Mouse (Mus musculus): ENCODE data around the gene Dnajc1.
A peak's percentile ranks its signal among the peaks of the same experiment; 100 is the strongest.

The Dnajc1 gene

GRCm38 (mm10) chr2:18392331-18393021, at the start of gene Dnajc1:
Gene Dnajc1 (minus strand): TSS chr2:18392830.
- peak; percentile 86 for DNase-seq (ENCODE audit: low read depth, low spot score)

DNA sequence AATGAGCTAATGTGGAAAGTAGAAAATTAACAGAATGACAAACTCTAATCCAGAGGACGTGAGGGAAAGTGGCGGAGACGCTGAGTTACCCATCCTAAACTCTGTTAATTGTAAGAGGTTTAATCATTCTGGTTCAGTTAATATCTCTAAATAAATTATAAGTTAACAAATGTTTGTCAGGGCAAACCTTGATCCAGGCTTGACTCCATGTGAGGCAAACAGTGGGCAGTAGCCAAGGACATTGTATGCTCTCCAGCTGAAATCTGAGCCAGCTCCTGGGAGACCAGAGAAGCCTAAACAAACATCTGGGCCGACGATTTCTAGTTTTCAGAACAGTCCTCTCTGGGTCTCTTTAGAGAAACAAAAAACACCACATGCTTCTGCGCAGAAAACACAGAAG, 49.2 kb upstream of the Dnajc1 start:
- no peak for DNase-seq (ENCODE audit: low read depth, low spot score)

- DNase-seq (ENCODE audit: low read depth, low spot score), result no peak
Measured at GRCm38 (mm10) chr2:18415242-18415641, 22.6 kb upstream of the Dnajc1 start.

DNA sequence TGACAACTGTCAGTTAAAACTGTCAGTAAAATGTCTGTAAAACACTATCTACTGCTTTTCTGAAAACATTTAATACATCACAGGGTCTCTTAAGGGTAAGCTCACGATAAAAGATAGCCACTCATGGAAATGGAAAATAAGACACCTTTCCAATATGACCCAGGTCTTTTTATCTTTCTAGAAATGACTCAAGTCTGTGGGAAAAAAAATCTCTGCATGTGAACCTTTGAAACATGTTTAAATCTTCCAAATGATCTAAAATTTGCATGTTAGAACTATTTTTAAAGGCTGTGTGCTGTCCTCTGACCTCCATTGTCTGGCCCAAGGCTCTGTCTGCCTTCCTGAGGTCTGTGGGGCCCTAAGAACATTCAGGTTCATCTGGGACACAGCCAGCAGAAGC, 11.0 kb upstream of the Dnajc1 start:
- no peak for DNase-seq (ENCODE audit: low read depth, low spot score)

GRCm38 (mm10) chr2:18401771-18402170, 9.1 kb upstream of the Dnajc1 start:
- no peak for DNase-seq (ENCODE audit: low read depth, low spot score)

GRCm38 (mm10) chr2:18393022-18393519, 441 bp upstream of the Dnajc1 start:
- no peak for DNase-seq (ENCODE audit: low read depth, low spot score)

DNA sequence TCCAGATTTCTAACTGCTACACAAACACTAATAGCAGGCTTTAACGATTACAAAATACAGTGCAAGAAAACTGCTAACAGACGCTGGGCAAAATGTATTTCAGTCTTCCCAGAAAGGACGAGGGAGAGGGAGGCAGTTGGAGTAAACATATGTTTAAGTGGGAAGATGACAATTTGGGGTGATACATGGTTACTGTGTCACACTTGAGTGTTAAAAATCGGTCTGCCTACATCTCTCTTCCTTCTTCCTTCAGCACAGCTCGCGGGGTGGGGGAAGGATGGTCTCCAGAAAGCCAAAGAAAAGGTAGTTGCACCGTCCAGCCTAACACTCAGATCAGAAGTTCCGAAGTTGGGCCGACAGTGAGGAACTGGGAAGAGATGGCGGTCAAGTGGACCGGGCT, 769 bp downstream of the Dnajc1 start:
- DNase-seq (ENCODE audit: low read depth, low spot score), result no peak

GRCm38 (mm10) chr2:18389631-18390030, 3.0 kb downstream of the Dnajc1 start:
- DNase-seq (ENCODE audit: low read depth, low spot score), result no peak

DNA sequence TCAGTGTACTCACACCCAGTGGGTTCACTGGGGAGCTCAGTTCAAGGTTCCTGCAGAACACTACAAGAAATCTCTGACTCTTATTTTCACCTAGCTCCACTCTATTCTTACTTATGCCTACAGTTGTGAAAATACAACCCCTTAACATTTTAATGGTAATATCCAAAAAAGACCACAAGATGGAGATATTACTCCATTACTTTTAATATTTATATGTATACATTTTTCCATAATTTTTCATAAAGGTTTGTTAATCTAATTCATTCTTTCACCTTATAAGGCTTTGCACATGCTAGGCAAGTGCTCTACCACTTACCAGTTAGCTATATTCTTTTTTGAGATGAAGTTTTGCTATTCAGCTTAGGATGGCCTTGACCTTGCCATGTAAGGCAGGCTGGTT, 11.0 kb downstream of the Dnajc1 start:
- no peak for DNase-seq (ENCODE audit: low read depth, low spot score)

- no peak for DNase-seq (ENCODE audit: low read depth, low spot score)
Measured at GRCm38 (mm10) chr2:18372400-18373182, 20.0 kb downstream of the Dnajc1 start.

- DNase-seq (ENCODE audit: low read depth, low spot score), result no peak
Measured at GRCm38 (mm10) chr2:18370794-18371498, 21.7 kb downstream of the Dnajc1 start.

GRCm38 (mm10) chr2:18364402-18364801, 28.2 kb downstream of the Dnajc1 start:
- no peak for DNase-seq (ENCODE audit: low read depth, low spot score)

DNA sequence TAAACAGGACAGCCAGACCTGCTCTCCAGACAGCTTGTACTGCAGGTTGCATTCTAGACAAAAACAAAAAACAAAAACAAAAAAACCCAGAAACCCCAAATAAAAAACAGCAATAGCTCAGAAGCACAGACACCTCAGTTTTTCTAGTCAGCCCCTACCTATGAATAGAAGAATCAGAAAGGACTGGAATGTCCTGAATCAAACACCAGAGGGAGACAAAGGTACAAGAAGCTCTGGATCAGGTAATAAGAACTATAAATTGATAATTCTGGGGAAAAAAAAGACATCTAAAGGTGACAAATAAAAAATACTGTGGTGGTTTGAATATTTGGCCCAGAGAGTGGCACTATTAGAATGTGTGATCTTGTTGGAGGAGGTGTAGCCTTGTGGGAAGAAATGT, 37.3 kb downstream of the Dnajc1 start:
- no peak for DNase-seq (ENCODE audit: low read depth, low spot score)

DNA sequence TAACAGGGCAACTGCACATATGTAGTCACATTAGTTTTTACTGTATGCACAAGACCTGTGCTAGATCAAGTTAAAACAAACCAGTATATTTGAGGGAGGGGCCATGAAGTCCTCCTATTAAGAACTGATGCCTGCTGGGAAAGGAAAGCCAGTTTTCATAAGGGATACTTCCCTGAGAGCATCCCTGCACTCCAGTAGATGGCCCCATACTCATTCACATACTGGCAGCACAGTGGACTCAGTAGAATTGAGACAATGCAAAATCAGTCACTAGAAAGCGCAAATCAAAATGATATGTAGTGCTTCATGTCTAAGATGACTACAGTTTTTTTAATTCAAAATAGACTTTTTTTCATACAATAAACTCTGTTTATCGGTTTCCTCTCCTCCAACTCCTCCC, 40.0 kb downstream of the Dnajc1 start:
- no peak for DNase-seq (ENCODE audit: low read depth, low spot score)

GRCm38 (mm10) chr2:18343464-18343863, 49.2 kb downstream of the Dnajc1 start:
- DNase-seq (ENCODE audit: low read depth, low spot score), result no peak

DNA sequence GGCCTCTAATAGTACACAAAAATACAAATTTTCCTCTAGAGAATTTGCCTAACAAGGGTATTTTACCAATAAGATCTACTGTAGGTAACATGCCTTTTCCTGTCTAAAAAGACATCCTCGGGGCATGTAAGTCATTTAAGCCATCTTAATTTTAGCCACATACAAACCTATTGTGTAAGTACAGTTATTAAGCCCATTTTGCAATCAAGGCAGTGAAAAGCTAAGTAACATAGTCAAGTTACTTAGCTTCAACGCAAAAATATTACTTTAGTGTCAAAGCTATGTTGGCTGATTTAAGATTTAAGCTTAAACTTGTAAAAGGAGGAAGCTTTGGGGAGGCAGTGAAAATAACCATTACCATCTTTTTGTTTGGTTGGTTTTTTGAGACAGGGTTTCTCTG, 74.0 kb downstream of the Dnajc1 start:
- no peak for DNase-seq (ENCODE audit: low read depth, low spot score)

GRCm38 (mm10) chr2:18317503-18318281, 74.9 kb downstream of the Dnajc1 start:
- no peak for DNase-seq (ENCODE audit: low read depth, low spot score)

DNA sequence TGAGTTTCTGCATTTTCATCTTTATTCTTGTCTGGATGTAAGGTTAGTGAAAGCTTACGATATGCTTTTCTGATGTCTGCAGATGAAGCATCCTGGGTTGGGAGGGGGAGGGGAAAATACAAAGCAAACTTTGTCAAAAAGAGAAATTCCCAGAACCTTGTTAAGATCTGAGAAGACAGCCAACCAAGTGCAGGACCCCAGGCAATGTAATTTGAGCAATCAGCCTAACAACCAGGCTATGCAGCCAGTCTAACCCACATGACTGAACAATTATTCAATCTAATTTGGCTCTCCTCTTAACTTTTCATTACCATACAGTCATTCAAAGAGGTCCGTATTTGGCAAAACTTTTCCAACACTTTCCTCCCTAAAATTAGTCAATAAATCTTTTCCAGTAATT, 75.7 kb downstream of the Dnajc1 start:
- no peak for DNase-seq (ENCODE audit: low read depth, low spot score)

DNA sequence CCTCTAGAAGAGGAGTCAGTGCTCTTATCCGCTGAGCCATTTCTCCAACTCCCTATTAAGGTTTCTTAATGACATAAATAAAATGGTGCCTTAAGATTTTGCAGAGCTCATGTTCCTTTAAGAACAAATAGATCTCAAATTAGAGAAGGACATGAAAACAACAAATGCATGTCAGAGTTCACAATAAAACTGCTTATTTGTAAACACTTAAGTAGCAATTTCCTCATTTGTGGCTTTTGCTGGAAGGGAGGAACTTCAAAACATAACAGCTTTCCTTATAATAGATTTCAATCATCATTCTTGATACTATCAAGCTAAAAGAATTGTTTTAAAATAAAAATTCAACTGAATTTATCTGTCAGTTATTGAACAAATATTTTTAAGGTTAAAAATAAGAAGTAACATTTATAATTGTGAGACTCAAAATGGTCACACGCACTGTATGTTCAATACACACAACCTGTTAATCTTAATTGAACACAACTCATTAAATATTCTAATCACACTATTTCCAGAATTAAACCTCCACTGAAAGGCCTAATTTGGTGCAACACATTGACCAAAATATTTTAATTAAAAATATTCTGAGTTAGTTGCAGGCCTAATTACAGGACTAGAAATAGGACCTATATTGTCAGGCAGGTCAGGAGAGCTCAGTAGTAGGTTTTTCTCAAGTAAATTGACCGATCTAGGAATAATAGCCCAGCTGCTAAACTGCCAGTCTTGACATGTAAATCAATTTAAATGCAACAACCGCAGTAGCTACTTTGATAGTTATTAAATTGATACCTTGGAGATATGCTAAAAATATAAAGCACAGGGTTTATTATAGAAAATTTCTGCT, 82.1 kb downstream of the Dnajc1 start:
- DNase-seq (ENCODE audit: low read depth, low spot score), result no peak

DNA sequence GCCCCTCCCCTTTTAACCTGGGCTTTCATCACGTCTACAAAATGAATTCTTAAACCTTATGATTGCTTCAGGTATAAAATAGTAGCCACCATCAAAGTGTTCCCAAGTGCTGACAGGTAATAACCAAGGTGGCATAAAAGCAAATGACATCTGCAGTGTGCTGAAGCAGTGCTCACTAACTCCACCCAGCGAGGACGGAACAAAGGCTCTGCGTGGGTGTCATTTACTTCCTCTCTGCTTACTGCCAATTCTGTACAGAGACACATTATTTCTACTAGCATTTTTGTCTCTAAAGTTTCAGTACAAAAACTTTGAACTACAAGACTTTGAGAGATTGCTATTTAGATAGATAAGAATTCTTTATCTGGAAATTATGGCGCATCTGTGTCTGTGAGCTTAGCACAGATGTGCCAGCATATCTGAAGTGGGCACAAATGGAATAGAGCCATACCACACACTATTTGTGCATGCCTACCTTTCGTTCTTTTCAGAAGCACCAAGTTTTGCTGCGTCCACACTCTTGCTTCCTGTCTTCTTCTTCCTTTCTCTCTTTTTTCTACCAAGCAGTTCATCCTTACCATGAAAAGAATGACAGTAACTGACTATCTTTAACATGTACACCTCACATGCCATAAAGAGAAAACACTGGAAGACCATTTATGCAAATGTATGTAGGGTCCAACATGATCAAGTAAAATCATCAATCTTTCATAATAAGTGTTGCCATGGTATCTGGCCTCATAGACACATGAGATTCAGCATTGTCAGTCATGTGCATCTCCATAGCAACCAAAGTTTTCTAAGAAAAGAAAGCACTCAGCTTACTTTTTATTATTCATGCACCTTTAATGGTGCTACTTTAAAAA, 85.0 kb downstream of the Dnajc1 start:
- no peak for DNase-seq (ENCODE audit: low read depth, low spot score)

All from c-Kit-negative CD71-positive TER-119-positive erythroid progenitor cells, embryonic 14.5 days (primary cell).